Mouse (Mus musculus) left cerebral cortex, adult 11 months (tissue): ENCODE measurements around the gene Pde11a.

Source experiments
- DNase-seq: peaks from one replicate; pipeline ENCODE4 v3.0.0; 2022; ENCODE audit warnings: low spot score

Pde11a gene

GRCm38 (mm10) chr2:76320336-76320735 lies 18.2 kb downstream of the Pde11a start:
- DNase-seq, result no peak

DNA sequence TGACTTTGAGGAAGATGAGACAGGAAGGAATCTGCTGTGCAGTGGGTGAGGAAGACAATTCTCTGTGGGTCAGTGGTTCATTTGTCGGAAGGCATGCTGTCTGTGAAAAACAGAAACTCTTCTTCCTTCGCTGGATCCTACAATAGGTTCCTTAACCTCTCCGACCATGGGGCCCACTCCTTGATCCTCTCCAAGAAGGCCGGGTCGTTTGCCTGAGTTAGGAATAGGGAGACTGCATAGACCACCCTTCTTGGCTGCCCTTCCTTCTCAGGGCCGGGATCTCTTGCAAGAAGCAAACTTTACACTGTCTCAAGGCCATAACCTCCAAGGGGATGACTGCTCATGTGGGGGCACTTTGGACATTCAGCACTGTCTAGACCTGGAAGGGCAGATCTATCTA lies 19.3 kb downstream of the Pde11a start:
- no peak for DNase-seq

GRCm38 (mm10) chr2:76287671-76288070 lies 50.9 kb downstream of the Pde11a start:
- DNase-seq, result no peak

DNA sequence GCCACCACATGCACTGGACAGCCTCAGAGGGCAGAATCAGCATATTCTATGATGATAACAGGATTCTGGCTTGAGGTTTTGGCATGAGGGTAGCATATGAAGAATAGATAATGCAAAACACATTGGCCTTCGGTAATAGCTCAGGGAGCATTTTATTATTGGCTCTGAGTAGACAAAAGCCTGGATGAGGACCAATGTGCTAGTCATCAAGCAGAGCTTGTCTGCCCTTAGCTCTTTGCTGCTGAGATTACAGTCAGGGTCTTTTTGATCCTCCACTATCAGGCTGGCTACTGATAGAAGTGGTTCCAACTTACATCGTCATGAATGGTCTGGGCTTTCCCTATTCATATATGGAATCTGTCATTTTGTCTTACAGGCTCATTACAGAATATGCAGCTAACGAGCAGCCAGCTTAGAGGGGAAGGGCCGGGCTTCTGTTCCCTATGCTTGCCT lies 52.3 kb downstream of the Pde11a start:
- DNase-seq, result no peak

DNA sequence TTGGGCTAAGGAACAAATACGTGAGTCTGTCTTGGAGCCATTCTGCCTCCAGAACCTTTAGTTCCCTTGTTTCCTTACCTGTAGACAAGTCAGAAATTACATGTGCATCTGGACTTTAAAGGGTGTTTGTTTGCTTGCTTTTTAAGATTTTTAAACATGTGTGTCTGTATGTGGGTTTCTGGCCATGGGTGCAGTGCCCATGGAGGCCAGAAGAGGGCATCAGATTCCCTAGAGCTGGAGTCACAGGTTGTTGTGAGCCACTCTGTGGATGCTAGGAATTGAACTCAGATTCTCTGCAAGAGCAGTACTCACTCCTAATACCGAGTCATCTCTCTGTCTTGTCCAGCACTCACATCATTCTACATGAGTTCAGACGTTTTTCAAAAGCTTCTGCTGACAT lies 53.4 kb downstream of the Pde11a start:
- no peak for DNase-seq

GRCm38 (mm10) chr2:76283378-76284132 lies 55.0 kb downstream of the Pde11a start:
- peak; percentile 36 for DNase-seq

DNA sequence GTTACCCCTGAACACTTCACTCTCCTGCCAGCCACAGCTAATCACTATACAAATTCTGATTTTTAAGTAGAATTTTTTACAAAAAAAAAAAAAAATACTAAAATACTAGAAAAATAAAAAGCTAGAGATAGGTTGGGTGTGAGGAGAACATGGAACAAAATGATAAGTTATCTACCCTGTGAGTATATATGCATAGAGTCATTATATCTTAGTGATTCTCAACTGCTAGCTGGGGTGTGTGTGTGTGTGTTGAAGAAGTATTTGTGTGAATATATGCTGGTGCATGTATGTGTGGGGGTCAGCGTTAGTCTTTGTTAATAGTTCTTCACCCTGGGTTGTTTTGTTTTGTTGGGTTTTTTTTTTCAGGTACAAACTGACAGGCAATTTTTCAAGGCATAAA lies 69.1 kb downstream of the Pde11a start:
- DNase-seq, result no peak

- DNase-seq, result no peak
Measured at GRCm38 (mm10) chr2:76267335-76267734, 71.2 kb downstream of the Pde11a start.

DNA sequence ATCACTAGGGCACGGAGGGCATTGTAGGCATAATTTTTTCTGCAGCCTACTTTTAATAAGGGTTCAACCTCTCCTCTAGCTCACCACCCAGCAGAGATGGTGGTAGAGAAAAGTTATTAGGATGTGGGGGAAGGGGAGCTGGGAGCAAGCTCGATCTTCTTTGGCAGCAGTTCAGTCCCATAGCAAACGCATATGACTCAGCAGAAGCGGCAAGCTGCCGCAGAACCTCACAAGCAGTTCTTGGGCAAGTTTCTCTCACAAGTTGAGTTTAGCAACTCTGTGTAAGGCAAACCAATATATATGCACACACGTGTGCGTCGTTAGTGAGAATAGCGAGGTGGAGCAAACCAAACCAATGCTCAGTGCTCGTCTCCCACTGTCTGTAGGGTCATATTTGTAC lies 72.0 kb downstream of the Pde11a start:
- DNase-seq, result no peak

- DNase-seq, result no peak
Measured at GRCm38 (mm10) chr2:76264258-76264657, 74.3 kb downstream of the Pde11a start.

- no peak for DNase-seq
Measured at GRCm38 (mm10) chr2:76262661-76263060, 75.9 kb downstream of the Pde11a start.

- peak; percentile 15 for DNase-seq
Measured at GRCm38 (mm10) chr2:76254833-76255232, 83.7 kb downstream of the Pde11a start.

DNA sequence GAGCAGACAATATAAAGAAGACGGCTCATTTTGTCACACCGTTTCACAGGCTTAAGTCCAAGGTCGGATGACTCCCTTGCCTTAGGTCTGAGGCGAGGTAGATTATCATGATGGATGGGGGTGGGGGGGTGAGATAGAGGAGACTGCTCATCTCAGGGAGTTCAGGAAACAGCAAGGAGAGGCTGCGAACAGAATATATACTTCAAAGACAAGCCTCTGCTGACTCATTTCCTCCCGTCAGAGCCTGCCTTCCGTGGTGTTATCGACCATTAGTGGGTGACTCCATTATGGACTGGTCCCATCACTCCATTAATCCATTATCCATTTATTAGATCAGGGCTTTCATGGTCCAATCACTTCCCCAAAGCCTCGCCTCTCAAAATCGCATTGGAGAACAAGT lies 87.2 kb downstream of the Pde11a start:
- no peak for DNase-seq

- no peak for DNase-seq
Measured at GRCm38 (mm10) chr2:76248242-76248641, 90.3 kb downstream of the Pde11a start.

DNA sequence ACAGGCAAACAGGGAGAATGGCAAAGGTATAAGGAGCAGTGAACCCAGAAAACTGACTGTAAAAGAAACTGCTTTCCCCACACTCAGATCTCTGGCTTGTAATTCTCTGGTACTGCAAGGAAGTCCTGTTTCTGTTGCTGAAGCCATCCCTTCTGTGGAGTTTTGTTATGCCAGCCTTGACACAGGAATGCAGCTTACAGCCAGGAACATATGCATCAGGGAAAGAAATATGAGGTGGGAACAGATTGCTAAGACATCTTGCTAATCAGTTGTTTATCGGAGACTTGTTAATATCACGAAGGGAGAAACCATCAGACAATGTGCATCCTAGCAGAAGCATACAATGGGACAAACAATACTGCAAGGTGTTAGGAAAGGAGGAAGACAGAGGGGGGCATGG lies 99.4 kb downstream of the Pde11a start:
- no peak for DNase-seq

GRCm38 (mm10) chr2:76238496-76238895 lies 100.1 kb downstream of the Pde11a start:
- DNase-seq, result no peak

GRCm38 (mm10) chr2:76237638-76238420 lies 100.7 kb downstream of the Pde11a start:
- DNase-seq, result no peak

DNA sequence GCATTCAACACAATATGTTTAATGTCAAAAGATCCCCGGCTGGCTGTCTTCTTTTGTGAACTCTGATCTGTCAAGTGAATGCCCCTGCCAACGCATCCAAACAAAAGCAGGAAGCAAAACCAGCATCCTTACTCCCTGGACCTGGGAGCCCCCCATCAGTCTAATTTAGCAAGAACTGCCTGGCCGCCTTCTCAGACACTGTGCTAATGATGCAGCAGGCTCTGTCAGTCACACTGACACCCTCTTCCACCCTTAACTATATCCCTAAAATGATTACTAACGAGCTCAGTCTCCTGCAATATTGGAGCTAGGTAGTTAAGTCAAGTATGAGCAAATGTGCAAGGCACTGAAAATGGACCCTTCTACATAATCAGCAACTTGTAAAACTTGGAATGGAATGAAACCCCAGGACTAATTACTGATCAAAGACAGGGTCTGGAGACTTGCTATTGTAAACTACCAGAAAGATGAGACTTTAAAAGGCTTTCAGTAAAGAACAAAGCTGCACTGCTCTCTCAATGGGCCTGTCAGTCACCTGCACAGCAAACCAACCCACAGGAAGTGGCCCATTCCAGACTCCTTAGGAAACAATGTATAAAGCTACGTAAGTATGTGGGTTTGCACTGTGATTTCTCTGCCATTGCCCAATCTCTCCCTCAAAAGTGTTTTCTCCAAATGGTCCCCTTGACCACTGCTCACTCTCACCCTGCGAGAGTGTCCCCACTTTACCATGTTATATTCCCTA lies 118.0 kb downstream of the Pde11a start:
- DNase-seq, result no peak

- DNase-seq, result no peak
Measured at GRCm38 (mm10) chr2:76219540-76219939, 119.0 kb downstream of the Pde11a start.

- DNase-seq, result no peak
Measured at GRCm38 (mm10) chr2:76216146-76216545, 122.4 kb downstream of the Pde11a start.

GRCm38 (mm10) chr2:76215219-76215618 lies 123.4 kb downstream of the Pde11a start:
- DNase-seq, result no peak

DNA sequence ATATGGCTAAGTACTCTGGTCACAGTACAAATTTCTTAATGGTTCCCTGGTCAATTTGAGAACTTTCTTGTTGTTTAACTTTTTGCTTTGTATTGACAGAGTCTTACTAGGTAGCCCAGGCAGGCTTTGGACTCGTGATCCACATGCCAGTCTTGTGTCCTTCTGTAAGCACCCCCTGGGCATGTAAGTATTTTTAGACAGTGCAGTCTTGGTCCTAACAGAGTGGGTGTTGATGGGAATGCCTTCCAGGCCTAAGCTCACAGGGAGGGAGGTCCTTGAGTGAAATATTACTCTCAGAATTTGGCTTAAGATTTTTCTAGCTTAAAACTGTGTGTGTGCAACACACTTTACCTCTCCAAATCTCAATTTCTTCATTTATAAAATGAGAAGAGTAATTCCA lies 153.4 kb downstream of the Pde11a start:
- no peak for DNase-seq

DNA sequence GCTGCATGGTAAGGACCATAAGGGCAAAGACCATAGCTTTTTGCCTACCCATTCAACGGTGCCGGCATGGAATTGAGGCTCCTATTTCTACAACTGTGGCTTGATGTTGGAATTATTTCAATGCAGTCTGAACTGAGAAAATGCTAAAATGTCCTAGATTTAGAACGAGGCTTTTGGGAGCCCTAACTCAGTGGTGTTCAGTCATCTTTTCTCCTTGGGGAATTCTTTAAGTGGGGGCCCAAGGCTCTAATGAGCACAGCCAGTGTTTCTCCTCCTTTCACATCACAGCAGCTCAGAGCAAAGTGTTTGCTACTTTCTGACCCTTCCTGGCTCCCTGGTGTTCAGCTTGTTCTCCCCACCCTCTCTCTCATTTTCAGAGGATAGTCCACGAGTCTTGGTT lies 175.8 kb downstream of the Pde11a start:
- no peak for DNase-seq
